Mouse (Mus musculus) C2C12 (cell line): ENCODE results near the gene Ly6g6c. TPM values are rescaled to one million over a fixed set of nuclear protein-coding genes. Genes with fewer than 3 reads are reported as not detected.
A peak's percentile ranks its signal among the peaks of the same experiment; 100 is the strongest.

Source experiments
- H3K27me3 ChIP-seq: one replicate; pipeline ENCODE4 v1.6.1; 2011; ENCODE audit not compliant: control insufficient read depth, insufficient read depth, insufficient read length
- H3K36me3 ChIP-seq: one replicate; pipeline ENCODE4 v1.6.1; 2011; ENCODE audit not compliant: control insufficient read depth, insufficient read depth
- H3K4me3 ChIP-seq: one replicate; pipeline ENCODE4 v1.5.1; 2011; ENCODE audit warnings: mild to moderate bottlenecking, control low read depth; ENCODE audit not compliant: poor library complexity, insufficient read depth, severe bottlenecking
- H3K79me2 ChIP-seq: one replicate; pipeline ENCODE4 v1.6.1; 2011; ENCODE audit not compliant: control insufficient read depth, insufficient read depth
- H3K79me3 ChIP-seq: one replicate; pipeline ENCODE4 v1.6.1; 2011; ENCODE audit warnings: low read depth, control low read depth
- H3ac ChIP-seq: one replicate; pipeline ENCODE3; 2011; ENCODE audit warnings: low read depth; ENCODE audit not compliant: control insufficient read depth, insufficient read length
- CEBPB ChIP-seq: IDR thresholded peaks from one replicate; pipeline ENCODE4 v1.6.1; 2011; ENCODE audit warnings: low read depth, mild to moderate bottlenecking, control low read depth, moderate library complexity
- CTCF ChIP-seq: IDR thresholded peaks from one replicate; pipeline ENCODE4 v1.5.1; 2011; ENCODE audit not compliant: control insufficient read depth, insufficient read depth, insufficient read length
- FOSL1 ChIP-seq: IDR thresholded peaks from one replicate; pipeline ENCODE4 v1.8.0; 2011; ENCODE audit warnings: mild to moderate bottlenecking, low read length; ENCODE audit not compliant: poor library complexity, insufficient read depth, severe bottlenecking
- MAX ChIP-seq: IDR thresholded peaks from one replicate; pipeline ENCODE4 v1.6.1; 2011; ENCODE audit warnings: mild to moderate bottlenecking, control low read depth
- MYOD1 ChIP-seq: IDR thresholded peaks from one replicate; pipeline ENCODE4 v1.6.1; 2011; ENCODE audit warnings: low read depth; ENCODE audit not compliant: control insufficient read depth, insufficient read length
- MYOG ChIP-seq: IDR thresholded peaks from one replicate; pipeline ENCODE4 v1.6.1; 2011; ENCODE audit not compliant: control insufficient read depth, insufficient read length; ENCODE audit errors: extremely low read depth
- USF1 ChIP-seq: IDR thresholded peaks from one replicate; pipeline ENCODE4 v1.6.1; 2011; ENCODE audit warnings: low read depth, mild to moderate bottlenecking, control low read depth, moderate library complexity
- polyA plus RNA-seq: library from polyadenylated mRNA; unstranded; fragments of >200 nt; fragmentation: generic; extraction: Trizol; gene quantifications from one replicate; pipeline ENCODE4 v1.2.1, GENCODE M21; 2012; ENCODE audit warnings: missing spikeins

Ly6g6c gene
- polyA plus RNA-seq, 1 experiment = 0.12 TPM

DNA sequence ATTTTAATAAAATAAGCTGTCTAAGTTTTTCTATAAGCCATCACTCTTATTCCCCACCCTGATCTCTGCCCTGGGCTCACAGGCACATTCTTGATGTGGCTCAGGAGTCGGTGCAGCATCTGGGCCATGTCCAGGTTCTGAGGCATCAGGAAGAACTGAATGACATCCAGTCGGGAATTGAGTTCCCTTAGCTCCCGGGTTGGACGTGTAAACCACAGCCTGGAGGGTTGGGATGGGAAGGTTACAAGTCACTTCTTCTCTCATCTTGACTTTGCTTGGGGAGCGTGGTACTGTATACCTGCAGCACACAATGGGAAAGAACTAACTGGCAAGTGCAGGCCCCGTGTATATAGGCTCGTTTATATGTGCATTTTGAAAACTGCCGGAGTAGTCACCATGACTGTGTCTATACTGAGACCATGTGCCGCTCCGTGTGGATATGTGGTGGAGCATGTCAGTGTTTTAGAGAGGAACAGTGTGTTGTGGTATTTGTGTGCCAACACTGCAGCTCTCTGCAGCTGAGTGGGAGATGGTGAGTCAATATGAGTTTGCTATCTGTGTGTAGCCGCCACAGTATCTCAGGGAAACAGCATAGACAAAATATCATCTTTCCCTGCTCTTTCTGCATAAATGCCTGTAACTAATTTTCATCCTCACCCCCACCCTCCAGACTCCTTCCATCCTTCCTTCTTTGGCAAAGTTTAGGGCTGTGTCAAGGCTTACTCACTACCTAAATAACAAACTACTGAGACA is 25.9 kb upstream of the Ly6g6c start:
- no peaks in the 10 kb centered on the region for H3K79me3 ChIP-seq
- no peaks in the 10 kb centered on the region for H3K79me2 ChIP-seq
- no peaks in the 10 kb centered on the region for H3K27me3 ChIP-seq
- H3K4me3 ChIP-seq = no peak overlapping the region
- no peaks in the 10 kb centered on the region for H3K36me3 ChIP-seq
- H3ac ChIP-seq = peak overlapping the region; percentile 39
- peak; percentile 51 for TF ChIP-seq MYOD1
- TF ChIP-seq USF1 = no peak
- TF ChIP-seq MAX = peak; percentile 90
- TF ChIP-seq MYOG = no peak

DNA sequence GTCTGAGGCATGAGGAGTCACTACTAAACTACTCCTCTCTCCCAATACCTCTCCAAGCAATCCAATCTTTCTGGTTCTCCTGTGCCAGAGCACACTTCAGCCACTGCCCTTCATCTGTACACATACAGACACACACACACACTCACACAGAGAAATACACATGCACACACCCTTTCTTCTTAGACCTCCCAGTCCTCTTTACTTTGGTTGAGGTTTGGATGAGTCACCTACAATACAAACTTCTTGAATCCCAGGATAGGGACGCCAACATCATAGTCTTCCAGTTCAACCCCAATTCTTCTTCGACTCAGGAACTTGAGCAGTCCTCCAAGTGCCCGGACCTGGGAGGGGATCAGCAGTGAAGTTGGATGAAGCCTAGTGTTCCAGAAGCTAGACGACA is 21.4 kb upstream of the Ly6g6c start:
- Histone ChIP-seq H3K79me2 (peaks cover under 1% of the 10 kb centered on the region), H3K27me3 (no peaks in the 10 kb centered on the region), H3ac (no peak overlapping the region), H3K4me3 (no peak overlapping the region), H3K36me3 (no peaks in the 10 kb centered on the region), H3K79me3 (no peaks in the 10 kb centered on the region)
- no peak for TF ChIP-seq FOSL1
- no peak for TF ChIP-seq CEBPB
- TF ChIP-seq MYOD1 = no peak
- no peak for TF ChIP-seq MYOG
- no peak for TF ChIP-seq USF1
- TF ChIP-seq CTCF = no peak
- TF ChIP-seq MAX = no peak

GRCm38 (mm10) chr17:35044904-35045806 is 20.0 kb upstream of the Ly6g6c start:
- Histone ChIP-seq H3ac (no peak overlapping the region), H3K79me3 (no peaks in the 10 kb centered on the region), H3K27me3 (no peaks in the 10 kb centered on the region), H3K36me3 (no peaks in the 10 kb centered on the region), H3K4me3 (no peak overlapping the region), H3K79me2 (peaks cover 14% of the 10 kb centered on the region)
- TF ChIP-seq MAX (no peak), CEBPB (peak; percentile 2)

GRCm38 (mm10) chr17:35045807-35046680 is 19.1 kb upstream of the Ly6g6c start:
- Histone ChIP-seq H3K79me2 (peaks cover 23% of the 10 kb centered on the region), H3K4me3 (peak overlapping the region; percentile 34), H3K79me3 (peaks cover 6% of the 10 kb centered on the region), H3ac (peak overlapping the region; percentile 75), H3K27me3 (no peaks in the 10 kb centered on the region), H3K36me3 (no peaks in the 10 kb centered on the region)
- peak; percentile 83 for TF ChIP-seq MAX
- TF ChIP-seq CTCF = no peak

DNA sequence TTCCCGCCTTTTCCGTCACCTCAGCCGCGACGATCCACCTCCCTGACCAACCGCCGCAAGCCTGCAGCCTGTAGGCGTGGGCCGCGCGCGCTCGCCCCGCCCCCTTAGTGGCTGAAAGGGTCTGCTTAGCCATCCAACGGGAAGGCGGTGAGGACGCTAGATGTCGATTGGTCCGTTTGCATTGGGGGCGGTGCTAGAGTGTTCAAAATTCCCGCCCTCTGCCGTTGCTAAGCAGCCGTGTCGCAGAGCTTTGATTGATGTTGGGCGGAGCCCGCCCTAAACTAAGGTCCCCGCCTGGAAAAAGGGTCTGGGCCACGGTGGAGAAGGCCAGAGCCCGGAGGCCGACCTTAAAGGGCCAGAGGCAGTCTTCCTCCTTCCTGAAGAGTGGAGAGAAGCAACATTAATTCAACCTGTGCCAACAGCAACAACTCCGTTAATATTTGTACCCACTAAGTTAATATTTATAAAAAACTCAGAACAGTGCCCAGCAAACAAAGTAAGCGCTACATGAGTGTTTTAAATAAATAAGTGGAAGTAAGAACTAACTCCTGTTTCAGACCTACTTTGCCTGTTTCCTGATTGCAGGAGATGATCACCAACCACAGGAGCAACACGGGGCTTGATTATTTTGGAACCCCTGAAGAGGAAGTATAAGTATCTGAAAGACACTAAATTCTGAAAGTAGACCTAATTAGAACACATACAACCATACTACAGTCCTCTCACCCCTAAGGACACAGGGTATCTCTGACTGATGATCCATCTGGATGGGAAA is 18.3 kb upstream of the Ly6g6c start, which contains the start of gene Msh5:
Gene Msh5 (minus strand): TSS at position 65 of the 775 bp plus-strand sequence.
- Histone ChIP-seq H3K79me3 (peaks cover 11% of the 10 kb centered on the region), H3K36me3 (no peaks in the 10 kb centered on the region), H3ac (peak within 1 kb of the TSS; percentile 75), H3K4me3 (peak within 1 kb of the TSS; percentile 34), H3K79me2 (peaks cover 31% of the 10 kb centered on the region), H3K27me3 (no peaks in the 10 kb centered on the region)
- TF ChIP-seq MYOD1 = no peak
- no peak for TF ChIP-seq MYOG
- TF ChIP-seq CEBPB = no peak
- no peak for TF ChIP-seq USF1
- TF ChIP-seq MAX = no peak
- TF ChIP-seq FOSL1 = no peak
- no peak for TF ChIP-seq CTCF
